Mouse (Mus musculus) cerebellum, postnatal 36 days (tissue): ENCODE results near the gene Alg3.

Source experiments
- DNase-seq, 2 experiments: peaks; one replicate each; pipeline ENCODE4 v3.0.0; 2021 to 2022; ENCODE audit warnings: mixed read lengths in 2 of 2

Gene Alg3

DNA sequence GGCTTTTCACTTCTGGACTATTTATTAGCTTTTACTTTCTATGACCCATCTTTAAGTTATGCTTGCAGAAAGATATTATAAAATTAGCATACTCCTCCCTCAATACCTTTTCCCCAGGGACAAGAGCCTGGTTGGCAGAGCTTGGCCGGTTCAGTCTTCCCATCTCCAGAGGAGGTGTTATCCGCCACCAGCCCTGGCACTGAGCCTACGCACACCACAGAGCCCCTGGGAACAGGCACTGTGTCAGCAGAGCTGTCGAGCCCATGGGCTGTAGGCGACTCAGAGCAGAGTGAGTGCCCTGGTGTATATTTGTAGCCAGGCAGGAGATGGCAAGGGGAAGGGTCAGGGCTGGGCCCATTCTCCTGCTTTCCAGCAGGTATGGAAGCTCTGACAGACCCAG, 11.0 kb downstream of the Alg3 start:
- no peak for DNase-seq

- DNase-seq = no peak
Measured at GRCm38 (mm10) chr16:20596687-20597441, 14.7 kb downstream of the Alg3 start.

GRCm38 (mm10) chr16:20595737-20596136, 15.8 kb downstream of the Alg3 start:
- no peak for DNase-seq

DNA sequence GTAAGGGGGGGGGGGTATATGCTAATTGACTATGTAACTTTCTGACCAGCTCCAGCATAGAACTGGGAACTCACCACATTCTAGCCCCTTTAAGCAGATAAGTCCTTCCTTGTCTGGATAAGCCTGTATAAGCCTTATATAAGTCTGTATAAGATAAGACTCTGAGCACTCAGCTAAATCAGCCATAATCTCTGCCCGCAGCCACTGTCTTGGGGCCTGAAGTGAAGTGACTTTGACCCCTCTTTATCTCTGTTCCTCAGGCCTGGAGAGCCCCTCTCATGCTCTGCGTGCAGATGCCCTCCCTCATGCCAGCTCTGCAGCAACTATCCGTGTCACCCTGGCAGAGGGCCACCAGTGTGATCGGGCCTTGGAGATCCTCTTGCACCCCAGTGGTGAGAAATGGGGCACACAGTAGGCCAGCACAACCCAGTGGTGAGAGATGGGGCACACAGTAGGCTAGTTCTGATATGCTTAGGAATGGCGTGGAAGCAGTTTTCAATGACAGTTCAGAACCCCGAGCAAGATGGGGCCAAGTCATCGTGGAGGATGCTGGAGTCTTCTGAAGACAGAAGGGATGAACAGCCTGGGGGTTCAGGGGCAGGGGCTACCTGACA, 16.4 kb downstream of the Alg3 start:
- no peak for DNase-seq

- no peak for DNase-seq
Measured at GRCm38 (mm10) chr16:20591076-20591705, 20.3 kb downstream of the Alg3 start.

- no peak for DNase-seq
Measured at GRCm38 (mm10) chr16:20590680-20591038, 20.9 kb downstream of the Alg3 start.

GRCm38 (mm10) chr16:20589939-20590679, 21.4 kb downstream of the Alg3 start:
- peak; percentile 43 to 61 for DNase-seq

DNA sequence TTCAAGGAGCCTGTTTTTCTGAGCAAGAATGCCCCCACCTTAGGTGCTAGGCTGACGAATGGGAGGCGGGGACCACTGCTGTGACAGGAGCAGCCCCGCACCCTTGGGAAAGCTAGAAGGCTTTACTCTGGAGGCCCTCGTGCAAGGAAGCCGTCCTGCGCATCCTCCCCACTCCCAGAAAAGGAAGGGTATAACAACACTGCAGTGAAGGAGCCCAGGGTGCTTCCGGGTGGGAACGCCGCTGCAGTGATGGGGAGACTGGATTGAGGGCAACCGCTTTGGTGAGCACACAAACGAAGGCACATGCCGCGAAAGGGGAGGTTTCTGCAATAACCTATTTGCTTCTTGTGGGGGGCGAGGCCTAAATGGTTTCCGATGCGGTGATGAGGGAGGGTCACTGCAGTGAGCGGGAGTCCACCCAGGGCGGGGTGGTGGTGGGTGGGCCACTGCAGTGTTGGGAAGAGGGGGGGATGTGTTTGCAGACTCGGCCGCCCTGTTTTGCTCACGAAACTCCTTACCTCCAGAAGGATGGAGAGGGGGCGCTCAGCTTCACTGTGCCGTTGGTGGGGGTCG, 22.1 kb downstream of the Alg3 start, which contains the start of gene Vwa5b2:
Gene Vwa5b2 (plus strand): TSS at position 106 of the 573 bp plus-strand sequence.
- peak in 1 of 2 experiments; percentile 28 for DNase-seq

DNA sequence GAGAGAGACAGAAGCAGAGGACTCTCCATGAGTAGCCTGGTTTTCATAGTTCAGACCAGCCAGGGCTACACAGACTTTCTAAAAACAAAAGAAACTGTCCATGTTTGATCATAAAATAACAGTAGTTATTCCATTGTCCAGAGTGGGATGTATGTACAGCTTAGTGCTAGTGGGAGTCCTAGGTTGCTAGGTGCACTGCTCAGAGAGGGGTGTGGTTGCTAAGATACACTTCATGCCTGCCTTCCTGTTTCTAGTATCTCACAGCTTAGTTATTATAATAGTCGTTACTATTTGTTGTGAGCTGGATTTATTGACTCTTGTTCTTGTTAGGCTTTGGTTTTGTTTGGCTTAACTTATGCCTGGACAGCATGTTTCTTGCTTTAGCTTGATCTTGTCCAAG, 46.5 kb downstream of the Alg3 start:
- no peak for DNase-seq

GRCm38 (mm10) chr16:20557381-20557780, 54.2 kb downstream of the Alg3 start:
- no peak for DNase-seq
